Mouse (Mus musculus): Measurements from ENCODE around the gene 4933427D14Rik. TPM values are rescaled to one million over a fixed set of nuclear protein-coding genes. Genes with fewer than 3 reads are reported as not detected.
A peak's percentile ranks its signal among the peaks of the same experiment; 100 is the strongest.

Gene 4933427D14Rik
- polyA plus RNA-seq, 1 experiment from 2014 or later: 9.2 TPM

DNA sequence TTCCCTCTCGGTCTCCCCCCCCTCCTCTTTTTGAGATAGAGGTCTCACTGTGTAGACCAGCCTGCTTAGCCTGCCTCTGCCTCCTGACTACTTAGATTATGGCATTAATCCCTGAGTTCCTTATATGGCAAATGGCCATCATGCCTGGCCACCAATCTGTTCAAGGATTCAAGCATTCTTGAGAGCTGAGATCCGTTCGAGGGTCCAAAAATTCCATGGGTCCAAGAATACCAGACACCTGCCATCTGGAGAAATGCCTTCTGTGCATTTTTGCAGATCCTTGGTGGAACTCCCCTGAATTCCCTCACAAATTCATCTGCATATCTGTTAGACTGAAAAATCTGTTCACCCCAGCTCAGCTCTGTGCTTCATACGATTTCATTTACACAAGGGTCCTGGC, 16.2 kb upstream of the 4933427D14Rik start:
- DNase-seq (ENCODE audit: low spot score) (no peak), ATAC-seq (no peak)
- Histone ChIP-seq H3K36me3 (ENCODE audit: insufficient read depth, low read length) (no peaks in the 10 kb centered on the region), H3K4me2 (replicated peaks; ENCODE audit: low read depth, low read length) (no peak overlapping the region), H3K4me1 (ENCODE audit: insufficient read depth, low read depth, low read length) (no peaks in the 10 kb centered on the region), H3K4me3 (ENCODE audit: low read depth, low read length) (no peak overlapping the region), H3K9ac (replicated peaks; ENCODE audit: low read depth) (no peak overlapping the region), H3K27ac (ENCODE audit: low read length) (no peak overlapping the region), H3K27me3 (replicated peaks; ENCODE audit: insufficient read depth, low read length) (no peaks in the 10 kb centered on the region), H3K9me3 (ENCODE audit: low read length) (no peaks in the 10 kb centered on the region)
- TF ChIP-seq CTCF (IDR thresholded peaks at IDR 0.05): no peak
- TF ChIP-seq EP300 (IDR thresholded peaks at IDR 0.05): no peak
- WGBS: 66% methylated on average over 4 of the region's 4 CpGs

DNA sequence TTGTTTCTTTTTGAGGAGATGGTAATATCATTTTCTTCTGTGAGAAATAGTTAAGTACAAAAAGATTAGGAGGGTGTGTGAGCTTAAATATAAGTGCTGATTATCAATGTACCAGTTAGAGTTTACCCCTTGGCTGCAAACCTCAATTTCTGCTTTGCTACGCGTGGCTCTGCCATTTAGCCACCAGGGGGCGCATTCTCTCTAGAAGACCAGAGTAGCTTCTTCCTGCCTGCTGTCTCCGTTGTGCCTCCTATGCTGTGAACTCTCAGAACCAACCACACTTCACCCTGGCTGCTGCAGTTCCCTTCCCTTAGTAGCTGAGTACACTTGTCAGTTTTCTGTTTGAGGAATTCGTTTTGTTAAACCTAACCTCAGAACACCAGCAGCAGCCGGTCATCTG, 14.0 kb upstream of the 4933427D14Rik start:
- no peaks in the 10 kb centered on the region for H3K9me3 ChIP-seq (ENCODE audit: low read length)
- H3K36me3 ChIP-seq (ENCODE audit: insufficient read depth, low read length): no peaks in the 10 kb centered on the region
- H3K9ac ChIP-seq (replicated peaks; ENCODE audit: low read depth): no peak overlapping the region
- no peak overlapping the region for H3K27ac ChIP-seq (ENCODE audit: low read length)
- H3K4me1 ChIP-seq (ENCODE audit: insufficient read depth, low read depth, low read length): no peaks in the 10 kb centered on the region
- 12% methylated on average over 6 of the region's 6 CpGs for WGBS
- TF ChIP-seq CTCF (IDR thresholded peaks at IDR 0.05) (peak; percentile 92), EP300 (IDR thresholded peaks at IDR 0.05) (no peak)
- ATAC-seq: peak; percentile 67
- no peaks in the 10 kb centered on the region for H3K27me3 ChIP-seq (replicated peaks; ENCODE audit: insufficient read depth, low read length)
- peak; percentile 84 for DNase-seq (ENCODE audit: low spot score)
- no peak overlapping the region for H3K4me3 ChIP-seq (ENCODE audit: low read depth, low read length)
- no peak overlapping the region for H3K4me2 ChIP-seq (replicated peaks; ENCODE audit: low read depth, low read length)

DNA sequence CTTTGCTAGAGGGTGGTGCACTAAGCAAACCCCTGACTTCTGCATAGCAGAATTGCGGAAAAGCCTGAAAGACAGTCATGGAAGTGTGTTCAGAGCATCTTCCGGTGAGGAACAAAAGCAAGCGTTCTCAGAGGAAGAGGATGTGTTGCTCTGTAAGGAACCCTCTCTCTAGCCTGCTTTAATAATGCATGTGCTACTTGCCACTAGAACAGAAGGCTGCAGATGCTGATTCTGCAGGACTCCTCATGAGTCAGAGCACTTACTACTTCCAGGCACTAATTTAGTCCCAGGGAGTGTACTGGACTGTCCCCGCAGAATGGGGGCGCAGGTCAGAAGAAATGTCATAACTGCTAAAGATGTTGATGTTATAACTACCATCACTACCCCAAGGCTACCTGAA, 9.9 kb upstream of the 4933427D14Rik start:
- Histone ChIP-seq H3K27ac (ENCODE audit: low read length) (no peak overlapping the region), H3K36me3 (ENCODE audit: insufficient read depth, low read length) (no peaks in the 10 kb centered on the region)
- 72% methylated on average over 5 of the region's 5 CpGs for WGBS

DNA sequence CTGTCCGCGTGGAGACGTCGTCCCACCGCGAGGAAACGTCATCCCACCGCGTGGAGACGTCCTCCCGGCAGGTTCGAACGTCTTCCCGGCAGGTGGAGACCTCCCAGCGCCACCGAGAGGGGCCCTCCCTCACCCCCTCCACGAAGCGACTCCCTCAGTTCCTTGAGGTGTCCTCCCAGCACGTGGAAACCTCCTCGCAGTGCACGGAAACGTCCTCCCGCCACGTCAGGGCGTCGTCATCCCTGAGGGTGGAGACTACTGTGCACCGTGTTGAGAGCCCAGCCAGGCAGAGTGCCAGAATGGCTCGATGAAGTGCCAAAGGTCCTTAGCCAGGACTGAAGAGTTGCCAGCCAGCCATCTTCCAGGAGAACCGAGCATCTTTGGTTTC, 8.1 kb upstream of the 4933427D14Rik start, which contains the start of gene Med31:
Gene Med31, minus strand, starts transcription at position 183 of the 388 bp plus-strand sequence.
- 1% methylated on average over 29 of the region's 29 CpGs for WGBS
- Histone ChIP-seq H3K4me1 (ENCODE audit: insufficient read depth, low read depth, low read length) (no peaks in the 10 kb centered on the region; the same call in 1 of the 2 replicates), H3K4me2 (replicated peaks; ENCODE audit: low read depth, low read length) (peak within 1 kb of the TSS; percentile 87), H3K4me3 (ENCODE audit: low read depth, low read length) (peak within 1 kb of the TSS; percentile 76), H3K27ac (ENCODE audit: low read length) (peak within 1 kb of the TSS; percentile 81), H3K9me3 (ENCODE audit: low read length) (no peaks in the 10 kb centered on the region), H3K36me3 (ENCODE audit: insufficient read depth, low read length) (peaks cover 6% of the 10 kb centered on the region; the same call in 1 of the 2 replicates), H3K9ac (replicated peaks; ENCODE audit: low read depth) (peak within 1 kb of the TSS; percentile 58), H3K27me3 (replicated peaks; ENCODE audit: insufficient read depth, low read length) (no peaks in the 10 kb centered on the region)
- peak; percentile 79 for ATAC-seq
- TF ChIP-seq CTCF (IDR thresholded peaks at IDR 0.05) (no peak), EP300 (IDR thresholded peaks at IDR 0.05) (no peak)
- peak; percentile 84 for DNase-seq (ENCODE audit: low spot score)

More for the DNA sequence above, 9.9 kb upstream of the 4933427D14Rik start:
- no peak overlapping the region for H3K9ac ChIP-seq (replicated peaks; ENCODE audit: low read depth)
- no peaks in the 10 kb centered on the region for H3K27me3 ChIP-seq (replicated peaks; ENCODE audit: insufficient read depth, low read length)
- ATAC-seq (no peak), DNase-seq (ENCODE audit: low spot score) (peak; percentile 19)
- H3K4me3 ChIP-seq (ENCODE audit: low read depth, low read length): no peak overlapping the region
- no peaks in the 10 kb centered on the region; the same call in 1 of the 2 replicates for H3K4me1 ChIP-seq (ENCODE audit: insufficient read depth, low read depth, low read length)
- no peaks in the 10 kb centered on the region for H3K9me3 ChIP-seq (ENCODE audit: low read length)
- no peak for TF ChIP-seq EP300 (IDR thresholded peaks at IDR 0.05)
- TF ChIP-seq CTCF (IDR thresholded peaks at IDR 0.05): no peak
- H3K4me2 ChIP-seq (replicated peaks; ENCODE audit: low read depth, low read length): no peak overlapping the region

DNA sequence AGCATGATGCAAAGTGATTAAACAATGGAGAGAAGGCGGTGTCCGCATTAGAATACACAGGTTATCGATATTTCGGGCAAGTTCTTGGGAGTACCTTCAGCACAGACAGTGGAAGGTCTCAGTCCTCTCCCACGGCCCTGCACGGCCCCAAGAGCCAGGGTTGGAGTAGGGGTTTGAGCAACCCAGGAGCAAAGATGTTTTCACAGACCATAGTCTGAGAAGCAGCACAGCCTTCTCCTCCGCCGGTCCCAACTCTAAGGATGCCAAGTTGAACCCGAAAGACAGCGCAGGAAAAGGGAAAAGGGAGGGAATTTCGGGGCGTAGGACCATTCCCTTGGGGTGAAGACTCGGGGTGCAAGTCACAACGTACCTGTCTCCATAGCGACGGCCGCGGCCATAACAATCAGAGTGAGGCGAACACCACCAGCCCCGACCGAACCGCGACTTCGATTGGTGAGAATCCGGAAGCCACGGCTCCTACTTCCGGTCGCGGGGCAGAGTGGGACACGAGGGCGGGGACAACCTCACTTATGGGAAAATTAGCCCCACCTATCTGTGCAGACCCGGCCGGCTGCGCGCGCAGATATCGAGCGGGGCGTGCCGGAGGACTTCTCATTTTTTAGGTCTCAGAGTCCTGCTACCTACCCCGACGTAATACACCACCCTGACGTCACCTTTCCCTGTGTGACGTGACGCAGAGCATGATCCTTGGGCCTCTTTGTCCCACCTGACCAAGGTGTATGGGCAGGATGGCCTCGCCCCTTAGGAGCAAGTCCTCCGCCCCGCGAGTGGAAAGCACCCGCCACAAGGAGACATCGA, 7.5 kb upstream of the 4933427D14Rik start:
- no peaks in the 10 kb centered on the region for H3K9me3 ChIP-seq (ENCODE audit: low read length)
- ATAC-seq: peak; percentile 96
- H3K4me3 ChIP-seq (ENCODE audit: low read depth, low read length): peak overlapping the region; percentile 76
- peak; percentile 98 for DNase-seq (ENCODE audit: low spot score)
- no peaks in the 10 kb centered on the region for H3K27me3 ChIP-seq (replicated peaks; ENCODE audit: insufficient read depth, low read length)
- peak overlapping the region; percentile 81 for H3K27ac ChIP-seq (ENCODE audit: low read length)
- H3K4me1 ChIP-seq (ENCODE audit: insufficient read depth, low read depth, low read length): no peaks in the 10 kb centered on the region; the same call in 1 of the 2 replicates
- under 1% methylated on average over 51 of the region's 51 CpGs for WGBS
- peak overlapping the region; percentile 58 for H3K9ac ChIP-seq (replicated peaks; ENCODE audit: low read depth)
- no peak for TF ChIP-seq CTCF (IDR thresholded peaks at IDR 0.05)
- TF ChIP-seq EP300 (IDR thresholded peaks at IDR 0.05): no peak
- peaks cover 6% of the 10 kb centered on the region; the same call in 1 of the 2 replicates for H3K36me3 ChIP-seq (ENCODE audit: insufficient read depth, low read length)
- peak overlapping the region; percentile 87 for H3K4me2 ChIP-seq (replicated peaks; ENCODE audit: low read depth, low read length)

DNA sequence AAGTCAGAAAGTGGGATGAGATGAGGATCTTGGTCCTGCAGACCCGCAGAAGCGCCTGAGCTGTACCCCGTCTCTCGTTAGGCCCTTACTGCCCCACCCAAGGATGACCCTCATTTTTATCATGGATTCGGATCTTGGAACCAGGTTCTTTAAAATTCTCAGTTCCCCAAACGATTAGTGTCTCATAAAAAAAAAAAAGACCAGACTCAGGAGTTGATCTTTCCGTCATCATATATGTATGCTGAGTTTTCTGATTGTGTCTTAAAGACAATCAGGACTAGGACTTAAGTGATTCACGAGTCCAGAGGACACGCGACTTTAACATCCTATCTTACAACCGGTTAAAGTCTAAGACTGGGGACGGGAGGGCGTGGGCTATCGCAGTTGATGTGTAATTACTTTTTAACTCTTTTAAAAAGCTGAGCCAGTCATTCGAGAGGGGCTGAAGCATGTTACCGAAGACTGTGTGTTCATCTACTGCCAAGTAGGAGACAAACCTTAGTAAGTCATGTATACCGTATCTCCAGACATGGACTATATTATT, 647 bp upstream of the 4933427D14Rik start:
- Histone ChIP-seq H3K9ac (replicated peaks; ENCODE audit: low read depth) (peak overlapping the region; percentile 61), H3K4me1 (ENCODE audit: insufficient read depth, low read depth, low read length) (no peaks in the 10 kb centered on the region), H3K27me3 (replicated peaks; ENCODE audit: insufficient read depth, low read length) (no peaks in the 10 kb centered on the region), H3K4me3 (ENCODE audit: low read depth, low read length) (peak overlapping the region; percentile 87), H3K36me3 (ENCODE audit: insufficient read depth, low read length) (peaks cover 6% of the 10 kb centered on the region; the same call in 1 of the 2 replicates), H3K4me2 (replicated peaks; ENCODE audit: low read depth, low read length) (peak overlapping the region; percentile 97), H3K9me3 (ENCODE audit: low read length) (no peaks in the 10 kb centered on the region), H3K27ac (ENCODE audit: low read length) (peak overlapping the region; percentile 7; the same call in 1 of the 2 replicates)
- 9% methylated on average over 17 of the region's 17 CpGs for WGBS
- no peak for ATAC-seq
- no peak for DNase-seq (ENCODE audit: low spot score)
- no peak for TF ChIP-seq CTCF (IDR thresholded peaks at IDR 0.05)
- no peak for TF ChIP-seq EP300 (IDR thresholded peaks at IDR 0.05)
